Mouse (Mus musculus) forebrain, embryonic 14.5 days (tissue): Measurements from ENCODE around the gene Lipi. TPM values are rescaled to one million over a fixed set of nuclear protein-coding genes. Genes with fewer than 3 reads are reported as not detected.

ENCODE experiments used
- ATAC-seq: fragments of 200-750 bp; cut with Nextera tagmentation; 2 replicates; pipeline ENCODE4 v1.8.0; 2017; ENCODE audit warnings: mild to moderate bottlenecking, moderate library complexity
- DNase-seq: peaks from one replicate; pipeline ENCODE4 v3.0.0-alpha.2; 2015; ENCODE audit warnings: low spot score
- H3K27ac ChIP-seq: fragments of 300-500 bp; sonication (generic); 2 replicates; pipeline ENCODE4 v1.5.1; 2014; ENCODE audit warnings: low read depth, mild to moderate bottlenecking, control low read depth, low read length, moderate library complexity
- H3K27me3 ChIP-seq: fragments of 300-500 bp; sonication (generic); replicated peaks from 2 replicates; pipeline ENCODE4 v1.6.1; 2014; ENCODE audit warnings: low read length, control low read depth, mixed read lengths; ENCODE audit not compliant: control insufficient read depth, insufficient read depth
- H3K36me3 ChIP-seq: fragments of 300-500 bp; sonication (generic); 2 replicates; pipeline ENCODE4 v1.6.1; 2014; ENCODE audit warnings: low read length, control low read depth; ENCODE audit not compliant: control insufficient read depth, insufficient read depth
- H3K4me1 ChIP-seq: fragments of 300-500 bp; sonication (generic); 2 replicates; pipeline ENCODE4 v1.6.1; 2014; ENCODE audit warnings: antibody characterized with exemption, low read length, control low read depth; ENCODE audit not compliant: control insufficient read depth, insufficient read depth
- H3K4me2 ChIP-seq: fragments of 300-500 bp; sonication (generic); 2 replicates; pipeline ENCODE4 v1.6.1; 2014; ENCODE audit warnings: mild to moderate bottlenecking, control low read depth, low read length
- H3K4me3 ChIP-seq: fragments of 300-500 bp; sonication (generic); 2 replicates; pipeline ENCODE4 v1.5.1; 2014; ENCODE audit warnings: low read depth, low read length, control low read depth
- H3K9ac ChIP-seq: fragments of 300-500 bp; sonication (generic); 2 replicates; pipeline ENCODE4 v1.6.1; 2014; ENCODE audit warnings: mild to moderate bottlenecking, low read length, control low read depth, moderate library complexity
- H3K9me3 ChIP-seq: fragments of 300-500 bp; sonication (generic); replicated peaks from 2 replicates; pipeline ENCODE4 v1.6.1; 2016; ENCODE audit warnings: low read length, control low read depth, mixed read lengths; ENCODE audit not compliant: control insufficient read depth
- WGBS: fragments of 180-500 bp; shearing (Covaris S2); extraction: QIAGEN DNeasy Blood & Tissue Kit; methylation state at CpG from one replicate; pipeline ENCODE4 v1.1.7; 2014; 5-methylcytosine and 5-hydroxymethylcytosine counted together
- polyA plus RNA-seq: library from polyadenylated mRNA; unstranded; fragments of >200 nt; fragmentation: Nextera tagmentation; extraction: Ambion mirVana; gene quantifications from 2 replicates; pipeline ENCODE4 v1.2.1, GENCODE M21; 2014

Lipi gene
- polyA plus RNA-seq, 1 experiment from 2014 or later, result not detected

- H3K9me3 ChIP-seq, result no peaks in the 10 kb centered on the region
- H3K36me3 ChIP-seq, result no peaks in the 10 kb centered on the region
- no peak for ATAC-seq
- 82% methylated on average over 5 of the region's 5 CpGs for WGBS
- H3K4me3 ChIP-seq, result no peak overlapping the region
- H3K27me3 ChIP-seq, result no peaks in the 10 kb centered on the region
- H3K27ac ChIP-seq, result no peak overlapping the region
- H3K4me1 ChIP-seq, result no peaks in the 10 kb centered on the region
- no peak overlapping the region for H3K4me2 ChIP-seq
- H3K9ac ChIP-seq, result no peak overlapping the region
- DNase-seq, result no peak
Measured at GRCm38 (mm10) chr16:75582279-75582678, 3.6 kb downstream of the Lipi start.

- ATAC-seq (no peak), DNase-seq (no peak)
- no peak overlapping the region for H3K4me2 ChIP-seq
- H3K4me1 ChIP-seq, result no peaks in the 10 kb centered on the region
- H3K27ac ChIP-seq, result no peak overlapping the region
- H3K27me3 ChIP-seq, result no peaks in the 10 kb centered on the region
- H3K36me3 ChIP-seq, result no peaks in the 10 kb centered on the region
- no peak overlapping the region for H3K4me3 ChIP-seq
- 89% methylated on average over 2 of the region's 2 CpGs for WGBS
- H3K9ac ChIP-seq, result no peak overlapping the region
- no peaks in the 10 kb centered on the region for H3K9me3 ChIP-seq
Measured at GRCm38 (mm10) chr16:75562910-75563309, 23.0 kb downstream of the Lipi start.

GRCm38 (mm10) chr16:75545310-75545709 lies 40.6 kb downstream of the Lipi start:
- Histone ChIP-seq H3K9me3 (no peaks in the 10 kb centered on the region), H3K4me2 (no peak overlapping the region), H3K4me1 (no peaks in the 10 kb centered on the region), H3K9ac (no peak overlapping the region), H3K27me3 (no peaks in the 10 kb centered on the region), H3K36me3 (no peaks in the 10 kb centered on the region), H3K27ac (no peak overlapping the region), H3K4me3 (no peak overlapping the region)
- 86% methylated on average over 1 of the region's 1 CpGs for WGBS
- ATAC-seq (no peak), DNase-seq (no peak)

GRCm38 (mm10) chr16:75537784-75538565 lies 47.9 kb downstream of the Lipi start:
- ATAC-seq (peak; percentile 80; the same call in 1 of the 2 replicates), DNase-seq (peak; percentile 61)
- no peaks in the 10 kb centered on the region for H3K9me3 ChIP-seq
- no peaks in the 10 kb centered on the region for H3K27me3 ChIP-seq
- no peak overlapping the region for H3K9ac ChIP-seq
- H3K4me1 ChIP-seq, result no peaks in the 10 kb centered on the region
- H3K27ac ChIP-seq, result no peak overlapping the region
- no peak overlapping the region for H3K4me2 ChIP-seq
- H3K4me3 ChIP-seq, result no peak overlapping the region
- 68% methylated on average over 7 of the region's 7 CpGs for WGBS
- no peaks in the 10 kb centered on the region for H3K36me3 ChIP-seq

GRCm38 (mm10) chr16:75531705-75532104 lies 54.2 kb downstream of the Lipi start:
- Histone ChIP-seq H3K9ac (no peak overlapping the region), H3K9me3 (no peaks in the 10 kb centered on the region), H3K36me3 (no peaks in the 10 kb centered on the region), H3K27me3 (no peaks in the 10 kb centered on the region), H3K4me2 (no peak overlapping the region), H3K27ac (no peak overlapping the region), H3K4me3 (no peak overlapping the region), H3K4me1 (no peaks in the 10 kb centered on the region)
- 28% methylated on average over 1 of the region's 1 CpGs for WGBS
- DNase-seq (peak; percentile 71), ATAC-seq (no peak)

- 92% methylated on average over 4 of the region's 4 CpGs for whole genome bisulfite sequencing
- Histone ChIP-seq H3K4me2 (no peak overlapping the region), H3K4me1 (no peaks in the 10 kb centered on the region), H3K9ac (no peak overlapping the region), H3K9me3 (no peaks in the 10 kb centered on the region), H3K27ac (no peak overlapping the region), H3K27me3 (no peaks in the 10 kb centered on the region), H3K4me3 (no peak overlapping the region), H3K36me3 (no peaks in the 10 kb centered on the region)
- no peak for ATAC-seq
- DNase-seq, result no peak
Measured at GRCm38 (mm10) chr16:75496568-75496967, 89.3 kb downstream of the Lipi start.

Other genes starting within 250 kb of the Lipi start
- gene Rbm11, start 6.8 kb upstream of the Lipi start, polyA plus RNA-seq, result 0.82 and 1.1 TPM in 2 replicates
- gene Hspa13, start 181.0 kb upstream of the Lipi start, polyA plus RNA-seq, result 43.6 and 52.2 TPM in 2 replicates